Mouse (Mus musculus): ENCODE measurements around the gene Mgat5. TPM values are rescaled to one million over a fixed set of nuclear protein-coding genes. Genes with fewer than 3 reads are reported as not detected.

Gene Mgat5
- polyA plus RNA-seq, 1 experiment, result 4.9 TPM

GRCm38 (mm10) chr1:127394716-127395115 lies 189.9 kb downstream of the Mgat5 start:
- WGBS, result 94% methylated on average over 2 of the region's 2 CpGs
- Histone ChIP-seq H3K4me1 (ENCODE audit: control insufficient read depth, insufficient read depth, insufficient read length) (no peaks in the 10 kb centered on the region), H3K4me3 (ENCODE audit: extremely low read depth, insufficient read depth, insufficient read length) (no peak overlapping the region), H3K36me3 (ENCODE audit: control insufficient read depth, insufficient read depth, low read length) (peaks cover 12% of the 10 kb centered on the region), H3K27ac (ENCODE audit: insufficient read depth, low read length) (no peak overlapping the region), H3K27me3 (ENCODE audit: control insufficient read depth, insufficient read depth, low read length) (no peaks in the 10 kb centered on the region)
- no peak for TF ChIP-seq CTCF (IDR thresholded peaks at IDR 0.05; ENCODE audit: extremely low read depth, insufficient read depth, insufficient read length, insufficient replicate concordance)
- TF ChIP-seq POLR2A (IDR thresholded peaks at IDR 0.05; ENCODE audit: low read depth, low read length), result no peak
- DNase-seq (ENCODE audit: low read depth in 1 of 2, low spot score in 2 of 2), result no peak

GRCm38 (mm10) chr1:127395724-127396123 lies 190.9 kb downstream of the Mgat5 start:
- no peaks in the 10 kb centered on the region for H3K4me1 ChIP-seq (ENCODE audit: control insufficient read depth, insufficient read depth, insufficient read length)
- DNase-seq (ENCODE audit: low read depth in 1 of 2, low spot score in 2 of 2), result no peak
- peaks cover 7% of the 10 kb centered on the region for H3K36me3 ChIP-seq (ENCODE audit: control insufficient read depth, insufficient read depth, low read length)
- 96% methylated on average over 5 of the region's 5 CpGs for WGBS
- H3K27ac ChIP-seq (ENCODE audit: insufficient read depth, low read length), result no peak overlapping the region
- TF ChIP-seq CTCF (IDR thresholded peaks at IDR 0.05; ENCODE audit: extremely low read depth, insufficient read depth, insufficient read length, insufficient replicate concordance) (no peak), POLR2A (IDR thresholded peaks at IDR 0.05; ENCODE audit: low read depth, low read length) (no peak)
- H3K27me3 ChIP-seq (ENCODE audit: control insufficient read depth, insufficient read depth, low read length), result no peaks in the 10 kb centered on the region
- H3K4me3 ChIP-seq (ENCODE audit: extremely low read depth, insufficient read depth, insufficient read length), result no peak overlapping the region

GRCm38 (mm10) chr1:127396569-127397349 lies 191.9 kb downstream of the Mgat5 start:
- WGBS, result 90% methylated on average over 12 of the region's 12 CpGs
- TF ChIP-seq POLR2A (IDR thresholded peaks at IDR 0.05; ENCODE audit: low read depth, low read length), result no peak
- no peak for TF ChIP-seq CTCF (IDR thresholded peaks at IDR 0.05; ENCODE audit: extremely low read depth, insufficient read depth, insufficient read length, insufficient replicate concordance)
- no peaks in the 10 kb centered on the region for H3K4me1 ChIP-seq (ENCODE audit: control insufficient read depth, insufficient read depth, insufficient read length)
- no peak for DNase-seq (ENCODE audit: low read depth in 1 of 2, low spot score in 2 of 2)
- H3K27ac ChIP-seq (ENCODE audit: insufficient read depth, low read length), result no peak overlapping the region
- H3K27me3 ChIP-seq (ENCODE audit: control insufficient read depth, insufficient read depth, low read length), result no peaks in the 10 kb centered on the region
- H3K4me3 ChIP-seq (ENCODE audit: extremely low read depth, insufficient read depth, insufficient read length), result no peak overlapping the region
- H3K36me3 ChIP-seq (ENCODE audit: control insufficient read depth, insufficient read depth, low read length), result peaks cover 7% of the 10 kb centered on the region

- no peaks in the 10 kb centered on the region for H3K4me1 ChIP-seq (ENCODE audit: control insufficient read depth, insufficient read depth, insufficient read length)
Observed at GRCm38 (mm10) chr1:127397396-127397795, 192.6 kb downstream of the Mgat5 start.

GRCm38 (mm10) chr1:127398186-127398585 lies 193.4 kb downstream of the Mgat5 start:
- no peaks in the 10 kb centered on the region for H3K4me1 ChIP-seq (ENCODE audit: control insufficient read depth, insufficient read depth, insufficient read length)
- WGBS, result 91% methylated on average over 5 of the region's 5 CpGs
- no peak overlapping the region for H3K27ac ChIP-seq (ENCODE audit: insufficient read depth, low read length)
- DNase-seq (ENCODE audit: low read depth in 1 of 2, low spot score in 2 of 2), result no peak
- H3K4me3 ChIP-seq (ENCODE audit: extremely low read depth, insufficient read depth, insufficient read length), result no peak overlapping the region
- TF ChIP-seq CTCF (IDR thresholded peaks at IDR 0.05; ENCODE audit: extremely low read depth, insufficient read depth, insufficient read length, insufficient replicate concordance) (no peak), POLR2A (IDR thresholded peaks at IDR 0.05; ENCODE audit: low read depth, low read length) (no peak)
- peaks cover 9% of the 10 kb centered on the region for H3K36me3 ChIP-seq (ENCODE audit: control insufficient read depth, insufficient read depth, low read length)
- H3K27me3 ChIP-seq (ENCODE audit: control insufficient read depth, insufficient read depth, low read length), result no peaks in the 10 kb centered on the region

More at GRCm38 (mm10) chr1:127397396-127397795, 192.6 kb downstream of the Mgat5 start:
- TF ChIP-seq CTCF (IDR thresholded peaks at IDR 0.05; ENCODE audit: extremely low read depth, insufficient read depth, insufficient read length, insufficient replicate concordance), result no peak
- no peak for TF ChIP-seq POLR2A (IDR thresholded peaks at IDR 0.05; ENCODE audit: low read depth, low read length)
- H3K27me3 ChIP-seq (ENCODE audit: control insufficient read depth, insufficient read depth, low read length), result no peaks in the 10 kb centered on the region
- WGBS, result 95% methylated on average over 13 of the region's 13 CpGs
- H3K36me3 ChIP-seq (ENCODE audit: control insufficient read depth, insufficient read depth, low read length), result peaks cover 9% of the 10 kb centered on the region
- H3K4me3 ChIP-seq (ENCODE audit: extremely low read depth, insufficient read depth, insufficient read length), result no peak overlapping the region
- H3K27ac ChIP-seq (ENCODE audit: insufficient read depth, low read length), result no peak overlapping the region
- DNase-seq (ENCODE audit: low read depth in 1 of 2, low spot score in 2 of 2), result no peak

GRCm38 (mm10) chr1:127400198-127400597 lies 195.4 kb downstream of the Mgat5 start:
- Histone ChIP-seq H3K27me3 (ENCODE audit: control insufficient read depth, insufficient read depth, low read length) (no peaks in the 10 kb centered on the region), H3K4me1 (ENCODE audit: control insufficient read depth, insufficient read depth, insufficient read length) (no peaks in the 10 kb centered on the region), H3K27ac (ENCODE audit: insufficient read depth, low read length) (no peak overlapping the region), H3K36me3 (ENCODE audit: control insufficient read depth, insufficient read depth, low read length) (peaks cover 9% of the 10 kb centered on the region), H3K4me3 (ENCODE audit: extremely low read depth, insufficient read depth, insufficient read length) (no peak overlapping the region)
- 83% methylated on average over 2 of the region's 2 CpGs for WGBS
- DNase-seq (ENCODE audit: low read depth in 1 of 2, low spot score in 2 of 2), result no peak
- TF ChIP-seq POLR2A (IDR thresholded peaks at IDR 0.05; ENCODE audit: low read depth, low read length) (no peak), CTCF (IDR thresholded peaks at IDR 0.05; ENCODE audit: extremely low read depth, insufficient read depth, insufficient read length, insufficient replicate concordance) (no peak)

GRCm38 (mm10) chr1:127400666-127401065 lies 195.9 kb downstream of the Mgat5 start:
- TF ChIP-seq POLR2A (IDR thresholded peaks at IDR 0.05; ENCODE audit: low read depth, low read length) (no peak), CTCF (IDR thresholded peaks at IDR 0.05; ENCODE audit: extremely low read depth, insufficient read depth, insufficient read length, insufficient replicate concordance) (no peak)
- Histone ChIP-seq H3K4me1 (ENCODE audit: control insufficient read depth, insufficient read depth, insufficient read length) (no peaks in the 10 kb centered on the region), H3K27me3 (ENCODE audit: control insufficient read depth, insufficient read depth, low read length) (no peaks in the 10 kb centered on the region), H3K27ac (ENCODE audit: insufficient read depth, low read length) (no peak overlapping the region), H3K36me3 (ENCODE audit: control insufficient read depth, insufficient read depth, low read length) (peaks cover 9% of the 10 kb centered on the region), H3K4me3 (ENCODE audit: extremely low read depth, insufficient read depth, insufficient read length) (no peak overlapping the region)
- 75% methylated on average over 6 of the region's 6 CpGs for WGBS
- DNase-seq (ENCODE audit: low read depth in 1 of 2, low spot score in 2 of 2), result no peak

All from spleen, adult 2 months (tissue).